Mouse (Mus musculus): ENCODE measurements around the gene Noa1.

GRCm38 (mm10) chr5:77358347-77358746, 48.5 kb upstream of the Noa1 start:
- TF ChIP-seq POLR2A (IDR thresholded peaks at IDR 0.05; ENCODE audit: borderline replicate concordance, extremely low read depth, insufficient read depth, insufficient read length, poor library complexity, severe bottlenecking) (no peak), CTCF (IDR thresholded peaks at IDR 0.05; ENCODE audit: borderline replicate concordance, extremely low read depth, insufficient read depth, insufficient read length) (no peak)

Data from brain, embryonic 14.5 days (tissue).